Mouse (Mus musculus): Measurements from ENCODE around the gene Dusp6. TPM values are rescaled to one million over a fixed set of nuclear protein-coding genes. Genes with fewer than 3 reads are reported as not detected.

The Dusp6 gene
- polyA plus RNA-seq, 1 experiment = 29.3 TPM

Other genes starting within 250 kb of the Dusp6 start
- gene Poc1b, start 156.2 kb upstream of the Dusp6 start, polyA plus RNA-seq (2012; rRNA removed) = 16.6 and 19.3 TPM in 2 replicates
- gene Galnt4, start 155.1 kb upstream of the Dusp6 start, polyA plus RNA-seq (2012; rRNA removed) = 4.8 and 8.2 TPM in 2 replicates
- gene Phxr2, start 136.9 kb upstream of the Dusp6 start, polyA plus RNA-seq (2012; rRNA removed) = not detected in 2 replicates